Mouse (Mus musculus) kidney, adult 2 months (tissue): ENCODE measurements around the gene Rbms2.

Experiments used
- CTCF ChIP-seq: fragments of 200-500 bp; conservative IDR thresholded peaks from 2 replicates; pipeline ENCODE4 v1.5.1; 2011; ENCODE audit warnings: low read depth, mild to moderate bottlenecking, control low read depth, low read length, moderate library complexity, mixed read lengths; ENCODE audit not compliant: insufficient read depth, insufficient read length
- POLR2A ChIP-seq: fragments of 200-500 bp; IDR thresholded peaks from one replicate; pipeline ENCODE4 v1.6.1; 2011; ENCODE audit warnings: low read depth, low read length, control low read depth

DNA sequence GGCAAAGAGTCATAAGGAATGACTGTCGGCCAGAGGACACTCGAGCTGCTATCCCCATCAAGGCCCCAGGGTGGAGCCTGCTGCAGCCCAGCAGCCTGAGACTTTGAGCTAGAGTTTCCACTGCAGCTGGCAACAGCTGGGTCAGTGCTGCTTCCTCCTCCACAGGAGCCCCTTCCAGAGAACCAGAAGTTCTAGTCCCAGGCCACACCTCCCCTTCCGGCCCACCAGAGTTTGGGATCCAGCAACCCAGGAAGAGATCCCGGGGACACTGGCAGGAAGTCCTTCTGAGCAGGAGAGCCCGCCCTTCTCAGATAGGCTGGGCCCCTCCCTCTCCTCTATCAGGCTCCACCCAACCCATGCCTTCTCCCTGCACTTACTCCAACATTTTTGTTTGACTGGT is 30.5 kb downstream of the Rbms2 start:
- peak; percentile 59 for TF ChIP-seq CTCF
- TF ChIP-seq POLR2A: no peak
